Mouse (Mus musculus) retina, embryonic 14.5 days (tissue): Measurements from ENCODE around the gene Rpp38.

Source experiments
- DNase-seq: peaks from one replicate; pipeline ENCODE4 v3.0.0-alpha.2; 2015; ENCODE audit warnings: low spot score

Gene Rpp38

DNA sequence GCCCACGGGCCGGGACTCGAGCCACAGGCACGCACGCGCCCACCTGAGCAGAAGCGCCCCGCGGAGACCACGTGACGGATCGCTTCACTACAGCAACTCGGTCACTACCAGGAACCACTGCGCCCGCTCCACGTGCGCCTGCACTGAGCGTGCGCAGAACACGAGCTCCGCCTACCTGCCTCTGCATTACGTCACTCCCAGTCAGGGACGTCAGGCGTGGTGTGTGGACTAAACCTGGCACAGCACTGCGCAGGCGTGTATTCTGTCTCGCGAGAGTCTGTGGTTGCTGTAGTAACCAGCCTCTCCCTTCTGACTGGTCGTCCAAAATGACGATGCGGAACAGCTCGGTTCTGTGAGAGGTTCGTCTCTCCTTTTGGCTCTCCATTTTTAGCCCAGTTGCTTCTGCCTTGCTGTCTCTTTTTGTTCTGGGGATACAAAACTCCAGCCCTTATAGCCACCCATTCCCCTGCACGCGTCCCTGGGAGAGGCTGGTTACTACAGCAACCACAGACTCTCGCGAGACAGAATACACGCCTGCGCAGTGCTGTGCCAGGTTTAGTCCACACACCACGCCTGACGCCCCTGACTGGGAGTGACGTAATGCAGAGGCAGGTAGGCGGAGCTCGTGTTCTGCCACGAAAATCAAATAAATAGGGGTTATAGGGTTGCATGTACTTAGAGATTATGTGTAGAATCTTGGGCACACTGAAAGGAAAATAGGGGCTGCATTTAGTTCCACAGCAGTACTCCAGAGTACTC, at the start of gene Rpp38:
TSS of gene Rpp38 (minus strand) at position 160 of the 759 bp plus-strand sequence.
- peak; percentile 95 for DNase-seq

DNA sequence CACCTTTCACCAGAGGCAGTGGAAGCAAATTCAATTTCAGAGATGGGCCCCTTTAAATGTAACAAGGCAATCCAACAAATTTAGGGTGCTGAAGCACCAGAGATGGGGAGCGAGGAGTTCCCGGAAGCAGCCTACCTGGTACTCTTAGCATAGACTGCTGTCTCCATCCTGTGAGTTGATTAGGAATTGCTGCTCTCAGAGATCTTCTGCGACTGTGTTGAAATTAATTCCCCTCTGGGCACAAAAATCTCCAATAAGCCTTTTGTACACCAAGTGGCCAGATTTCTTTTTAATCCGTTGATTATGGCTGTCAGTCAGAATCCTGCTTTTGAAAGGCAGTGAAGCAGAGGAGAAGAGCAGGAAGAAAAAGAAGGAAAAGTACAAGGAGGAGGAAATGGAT, 32.7 kb upstream of the Rpp38 start:
- peak; percentile 26 for DNase-seq

GRCm38 (mm10) chr2:3361067-3361466, 28.6 kb upstream of the Rpp38 start:
- no peak for DNase-seq

GRCm38 (mm10) chr2:3357887-3358286, 25.4 kb upstream of the Rpp38 start:
- no peak for DNase-seq

- no peak for DNase-seq
Measured at GRCm38 (mm10) chr2:3356311-3356710, 23.9 kb upstream of the Rpp38 start.

GRCm38 (mm10) chr2:3355793-3356192, 23.4 kb upstream of the Rpp38 start:
- no peak for DNase-seq

GRCm38 (mm10) chr2:3353160-3353559, 20.7 kb upstream of the Rpp38 start:
- no peak for DNase-seq

- DNase-seq: peak; percentile 71
Measured at GRCm38 (mm10) chr2:3348919-3349318, 16.5 kb upstream of the Rpp38 start.

DNA sequence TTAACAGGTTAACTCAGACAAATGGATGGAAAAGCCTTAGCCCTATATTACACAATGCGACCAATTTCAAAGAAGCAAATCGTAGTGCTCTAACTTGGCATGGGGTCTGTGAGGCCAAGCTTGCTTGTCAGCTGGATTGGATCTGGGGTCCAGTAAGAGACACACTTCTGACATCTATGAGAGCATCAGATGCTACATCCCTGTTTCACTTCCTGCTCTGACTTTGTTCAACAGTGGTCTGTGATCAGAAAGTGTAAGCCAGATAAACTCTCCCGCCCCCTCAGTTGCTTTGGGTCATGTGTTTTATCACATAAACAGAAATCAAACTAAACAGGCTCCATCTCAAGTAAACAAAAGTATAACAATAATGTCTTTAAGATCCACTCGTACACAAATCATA, 16.0 kb upstream of the Rpp38 start:
- no peak for DNase-seq

DNA sequence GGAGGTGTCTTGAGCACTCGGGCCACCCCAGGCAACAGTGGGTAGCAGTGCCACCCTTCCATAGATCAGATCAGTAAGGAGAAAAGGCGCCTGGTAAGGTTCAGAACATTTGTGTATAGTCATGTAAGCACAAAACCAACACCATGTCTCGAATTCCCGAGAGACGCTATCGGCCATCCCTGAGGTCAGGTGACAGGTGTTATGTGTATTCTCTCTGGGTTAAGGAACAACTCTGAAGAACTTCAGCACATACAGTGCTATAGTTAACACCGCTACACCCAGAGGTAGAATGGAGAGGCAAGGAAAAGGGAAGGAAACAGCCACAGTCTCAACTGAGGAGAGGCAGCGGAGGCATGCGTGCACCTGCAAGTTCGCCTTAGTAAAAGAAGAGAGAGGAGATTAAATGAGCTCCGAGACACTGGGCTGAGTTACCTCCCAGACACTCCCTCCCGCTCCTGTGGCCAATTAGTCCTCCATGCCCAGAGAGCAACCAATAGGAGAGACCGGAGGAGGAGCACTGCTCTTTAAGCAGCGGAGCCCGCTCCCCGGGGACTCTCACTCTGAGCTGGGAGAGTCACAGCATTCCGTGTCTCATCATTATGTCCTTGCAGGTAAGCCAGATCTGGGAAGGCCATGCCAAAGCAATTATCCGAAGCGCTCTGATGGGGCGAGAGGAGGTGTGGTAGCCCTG, 3.3 kb upstream of the Rpp38 start, which contains the start of gene Acbd7:
TSS of gene Acbd7 (plus strand) at position 558 of the 691 bp plus-strand sequence.
- peak; percentile 73 for DNase-seq

DNA sequence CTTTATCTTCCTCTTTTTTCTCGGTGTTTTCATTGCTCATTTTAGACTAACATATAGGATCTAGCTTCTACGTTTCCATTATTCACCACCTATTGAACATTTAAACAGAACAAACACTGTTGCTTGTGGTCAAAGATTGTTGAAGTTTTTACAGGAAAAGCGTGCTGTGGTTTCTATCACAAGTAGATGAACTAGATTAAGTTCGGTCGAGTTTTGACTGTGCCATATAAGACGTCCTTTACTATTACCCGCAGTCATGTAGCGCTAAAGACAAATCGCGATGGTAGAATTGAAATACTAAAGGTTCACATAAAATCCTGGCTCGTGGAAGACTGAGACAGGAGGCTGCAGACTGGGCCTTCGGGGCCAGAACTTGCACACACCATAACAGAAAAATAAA, 1.3 kb upstream of the Rpp38 start:
- DNase-seq: no peak

DNA sequence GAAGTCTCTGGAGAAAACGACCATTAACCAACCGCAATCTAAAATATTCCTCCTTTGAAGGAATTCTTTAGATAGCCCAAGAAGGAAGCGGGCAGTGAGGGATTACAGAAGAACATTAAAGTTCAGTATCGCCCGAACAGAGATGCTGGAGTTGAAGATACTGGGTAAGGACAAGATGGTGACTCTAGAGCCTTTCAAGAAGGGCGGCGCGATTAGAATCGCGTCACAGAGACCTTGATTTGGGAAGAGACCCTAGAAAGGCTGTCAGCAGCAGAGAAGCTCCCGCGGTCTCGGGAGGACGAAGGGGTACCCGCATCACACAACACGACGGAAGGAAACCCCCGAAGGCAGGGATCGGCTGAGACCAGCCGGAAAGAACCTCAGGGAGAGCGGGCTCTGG, 387 bp downstream of the Rpp38 start:
- no peak for DNase-seq

- DNase-seq: no peak
Measured at GRCm38 (mm10) chr2:3331071-3331703, 1.3 kb downstream of the Rpp38 start.

GRCm38 (mm10) chr2:3327351-3327750, 5.1 kb downstream of the Rpp38 start:
- DNase-seq: peak; percentile 83

GRCm38 (mm10) chr2:3326547-3326946, 5.9 kb downstream of the Rpp38 start:
- no peak for DNase-seq

DNA sequence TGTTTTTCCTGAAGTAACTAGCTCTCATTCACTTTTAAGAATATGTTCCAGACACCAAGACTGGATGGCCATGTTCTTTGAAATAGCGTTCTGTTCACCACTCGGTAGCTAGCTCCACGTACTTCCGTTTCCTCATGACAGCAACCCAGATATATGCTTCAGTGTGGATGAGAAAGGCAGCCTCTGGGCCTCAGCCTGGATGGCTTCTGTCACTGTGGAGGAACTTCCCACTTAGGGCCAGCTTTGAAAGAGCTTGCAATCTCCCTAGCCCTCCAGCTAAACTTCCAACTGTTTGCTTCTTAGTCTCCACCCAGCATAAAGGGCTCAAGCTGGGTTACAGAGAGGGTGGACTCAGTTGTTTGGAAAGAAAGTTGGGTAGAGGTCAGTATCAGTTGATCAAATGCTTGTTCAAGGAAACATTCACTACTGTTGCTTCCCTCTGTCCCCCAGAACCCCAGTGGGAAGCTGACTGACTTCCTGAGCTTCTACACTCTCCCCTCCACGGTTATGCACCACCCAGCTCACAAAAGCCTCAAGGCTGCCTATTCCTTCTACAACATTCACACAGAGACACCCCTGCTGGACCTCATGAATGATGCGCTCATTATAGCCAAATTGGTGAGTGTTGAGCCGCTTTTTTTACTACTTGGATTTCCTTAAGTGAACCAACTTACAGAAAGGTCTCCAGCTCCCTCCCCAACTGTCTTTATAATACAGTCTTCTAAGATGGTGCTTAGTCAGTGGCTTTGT, 7.9 kb downstream of the Rpp38 start:
- no peak for DNase-seq

DNA sequence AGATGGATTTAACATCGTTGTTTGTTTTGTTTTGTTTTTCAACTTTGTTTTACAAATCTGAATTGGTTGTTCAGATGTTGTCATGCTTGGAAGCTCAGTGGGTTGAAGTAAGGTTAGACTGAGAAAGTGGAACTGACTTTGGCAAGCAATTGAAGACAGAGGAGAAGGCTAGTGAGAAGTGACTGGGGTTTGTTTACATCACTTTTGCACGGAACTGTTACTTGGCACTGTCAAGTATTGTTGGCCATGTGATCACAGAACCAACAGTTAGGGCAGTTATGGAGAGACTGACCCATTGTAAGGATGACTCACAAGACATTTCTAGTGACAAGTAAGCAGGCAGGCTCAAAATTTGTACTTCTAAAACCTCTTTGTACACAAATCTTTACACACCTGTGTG, 9.3 kb downstream of the Rpp38 start:
- no peak for DNase-seq

DNA sequence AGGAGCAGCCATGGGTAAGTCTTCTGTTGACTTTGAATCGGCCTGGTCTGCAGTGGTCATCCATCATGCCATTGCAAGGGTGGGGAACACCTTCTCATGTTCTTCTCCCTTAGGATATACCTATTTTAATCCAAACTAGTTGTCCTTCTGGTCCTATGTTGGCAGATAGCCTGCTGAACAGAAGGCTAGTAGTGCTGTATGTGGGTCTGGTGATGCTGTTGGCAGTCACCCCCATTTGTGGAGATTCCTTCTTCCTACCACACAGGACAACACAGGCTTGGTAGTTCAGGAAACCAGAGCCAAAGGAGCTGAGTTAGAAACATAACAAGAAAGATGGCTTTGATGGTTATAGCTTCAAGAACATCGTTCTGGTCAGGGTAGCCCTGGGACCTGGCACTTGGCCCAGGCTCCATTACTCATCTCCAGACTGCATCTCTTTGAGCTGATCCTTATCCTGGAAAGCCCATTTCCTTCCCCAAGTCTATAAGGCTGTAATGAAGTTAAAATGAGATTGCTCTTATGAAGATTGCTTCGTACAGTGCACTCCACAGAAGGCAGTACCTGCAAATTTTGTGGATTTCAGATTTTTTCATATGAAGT, 26.9 kb downstream of the Rpp38 start:
- no peak for DNase-seq

DNA sequence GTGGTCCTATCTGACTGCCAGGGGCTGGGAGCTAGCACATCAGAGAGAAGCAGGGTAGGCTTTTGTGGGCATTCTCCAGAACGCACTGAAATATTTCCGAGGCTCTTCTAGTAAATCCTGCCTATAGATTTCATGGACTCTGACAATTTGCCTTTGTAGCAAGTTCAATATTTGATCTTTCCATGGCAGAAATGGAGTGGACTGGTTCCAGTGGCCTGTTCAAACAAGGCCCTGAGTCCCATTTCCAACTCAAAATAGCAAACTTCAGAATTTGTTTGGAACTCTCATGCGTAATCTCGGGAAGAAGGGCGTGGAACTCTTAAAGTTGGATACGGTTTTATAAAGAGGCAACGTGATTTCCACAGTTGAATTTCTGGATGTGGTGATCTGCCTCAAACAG, 36.6 kb downstream of the Rpp38 start:
- DNase-seq: no peak

GRCm38 (mm10) chr2:3292170-3292569, 40.3 kb downstream of the Rpp38 start:
- DNase-seq: no peak

DNA sequence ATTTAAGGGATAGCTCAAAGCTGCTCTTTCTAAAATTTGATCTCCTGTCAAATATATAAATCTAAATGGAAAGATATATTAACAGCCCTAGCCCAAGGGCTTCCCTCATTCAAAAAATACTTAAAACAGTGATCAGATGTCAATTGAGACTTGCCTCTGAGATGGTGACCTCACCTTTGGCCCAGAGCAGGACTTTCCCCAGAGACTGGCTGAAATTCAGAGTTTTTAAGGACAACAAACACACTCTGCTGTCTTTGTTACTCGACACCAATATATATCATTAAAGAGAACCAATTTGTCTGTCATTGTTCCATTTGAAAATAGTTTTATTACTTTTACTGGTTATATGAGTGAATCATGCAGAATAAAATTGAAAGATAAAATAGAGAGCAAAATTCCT, 42.9 kb downstream of the Rpp38 start:
- DNase-seq: no peak

DNA sequence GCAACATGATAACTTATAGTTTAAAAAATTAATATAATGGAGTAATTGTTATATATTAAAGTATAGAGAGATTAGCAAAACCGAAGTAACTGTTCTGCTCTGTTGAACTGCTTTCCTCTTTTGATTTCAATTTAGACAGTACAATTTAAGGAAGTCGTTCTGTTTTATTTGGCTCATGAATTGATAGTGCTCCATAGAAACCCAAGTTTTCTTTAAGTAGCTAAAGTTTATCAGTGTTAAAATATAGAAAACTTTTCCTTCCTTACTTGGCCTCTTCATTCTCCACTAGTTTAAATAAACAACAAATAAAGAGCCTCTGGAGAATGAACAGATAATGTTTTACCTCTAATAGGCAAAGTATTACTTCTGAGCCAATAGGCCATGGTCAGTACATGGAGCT, 46.2 kb downstream of the Rpp38 start:
- no peak for DNase-seq
